Mouse (Mus musculus): ENCODE data around the gene Kifc1.

DNA sequence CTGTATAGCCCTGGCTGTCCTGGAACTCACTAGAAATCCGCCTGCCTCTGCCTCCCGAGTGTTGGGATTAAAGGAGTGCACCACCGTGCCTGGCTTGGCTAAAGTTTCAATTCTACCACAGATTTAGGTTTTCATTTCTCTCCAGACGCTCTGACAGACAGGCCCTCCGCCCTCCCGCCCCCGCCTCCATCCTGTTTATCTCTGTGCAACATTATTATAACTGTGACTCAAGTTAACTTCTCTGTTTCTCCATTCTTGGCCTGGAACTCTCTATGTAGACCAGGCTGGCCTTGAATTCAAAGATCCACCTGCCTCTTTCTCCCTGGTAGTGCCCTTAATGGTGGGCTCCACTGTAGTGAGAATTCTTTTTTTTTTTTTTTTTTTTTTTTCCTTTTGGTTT is 12.0 kb upstream of the Kifc1 start:
- TF ChIP-seq CTCF (IDR thresholded peaks at IDR 0.05; ENCODE audit: low read depth, low read length) (no peak), POLR2A (IDR thresholded peaks at IDR 0.05; ENCODE audit: extremely low read depth, insufficient read depth, low read length) (no peak)
